Mouse (Mus musculus): ENCODE results near the gene Eif3g.

The Eif3g gene

DNA sequence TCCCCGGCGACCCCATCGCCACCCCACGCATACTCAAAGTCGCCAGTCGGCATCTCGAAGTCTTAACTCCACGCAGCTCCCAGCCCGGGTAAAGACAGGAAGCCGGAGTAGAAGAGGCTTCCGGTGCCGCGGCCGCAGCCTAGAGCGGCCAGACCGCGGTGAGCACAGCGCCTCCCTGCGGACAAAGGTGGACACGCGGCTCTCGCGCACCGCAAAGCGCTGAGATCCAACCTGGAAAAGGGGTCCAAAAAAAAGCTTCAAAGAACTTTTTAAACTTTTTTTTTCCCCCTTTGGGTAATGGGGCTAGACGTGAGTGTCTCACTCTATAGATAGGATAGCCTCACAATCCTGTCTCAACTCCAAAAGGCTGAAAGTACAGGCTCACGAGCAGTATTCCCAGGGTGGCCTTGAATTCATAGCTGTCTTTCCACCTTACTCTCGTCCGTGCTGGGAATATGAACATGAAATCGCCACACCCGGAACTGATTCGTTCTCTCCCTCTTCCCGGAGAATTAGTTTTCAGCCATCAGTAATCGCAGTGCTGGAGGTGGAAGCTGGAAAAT lies at the start of gene Eif3g:
Gene Eif3g, minus strand, starts transcription at position 113 of the 563 bp plus-strand sequence.
- peak; percentile 88 for DNase-seq (ENCODE audit: low spot score)

GRCm38 (mm10) chr9:20946066-20946880 lies 47.9 kb upstream of the Eif3g start:
- no peak for DNase-seq (ENCODE audit: low spot score)

DNA sequence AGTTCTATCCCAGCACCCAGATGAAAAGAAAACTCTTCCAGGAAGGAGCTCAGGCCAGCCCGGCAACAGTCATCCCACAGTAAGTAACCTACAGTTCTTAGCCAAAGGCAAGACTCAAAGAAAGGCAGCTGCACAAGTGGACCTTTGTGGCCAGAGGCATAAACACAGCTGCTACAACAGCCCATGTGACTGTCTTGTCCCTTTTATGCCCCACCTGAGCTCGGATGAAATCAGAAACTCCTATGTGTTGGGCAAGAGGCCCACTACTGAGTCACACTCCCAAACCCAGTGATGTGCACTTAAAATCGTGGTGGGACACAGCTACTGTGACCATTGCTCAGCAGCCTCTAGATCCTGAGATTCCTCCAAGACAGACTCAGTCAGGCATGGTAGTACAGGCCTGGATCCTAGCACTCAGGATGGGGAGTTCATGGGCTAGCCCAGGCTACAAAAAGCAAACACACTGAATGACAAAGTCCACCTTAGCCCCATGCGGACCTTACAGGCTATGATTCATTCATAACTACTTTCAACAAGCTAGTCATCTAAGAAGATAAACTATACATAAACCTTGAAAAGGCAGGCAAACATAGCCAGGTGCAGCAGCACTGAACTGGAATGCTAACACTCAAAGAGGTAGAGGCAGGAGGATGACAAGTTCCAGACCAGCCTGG lies 46.4 kb upstream of the Eif3g start:
- no peak for DNase-seq (ENCODE audit: low spot score)

DNA sequence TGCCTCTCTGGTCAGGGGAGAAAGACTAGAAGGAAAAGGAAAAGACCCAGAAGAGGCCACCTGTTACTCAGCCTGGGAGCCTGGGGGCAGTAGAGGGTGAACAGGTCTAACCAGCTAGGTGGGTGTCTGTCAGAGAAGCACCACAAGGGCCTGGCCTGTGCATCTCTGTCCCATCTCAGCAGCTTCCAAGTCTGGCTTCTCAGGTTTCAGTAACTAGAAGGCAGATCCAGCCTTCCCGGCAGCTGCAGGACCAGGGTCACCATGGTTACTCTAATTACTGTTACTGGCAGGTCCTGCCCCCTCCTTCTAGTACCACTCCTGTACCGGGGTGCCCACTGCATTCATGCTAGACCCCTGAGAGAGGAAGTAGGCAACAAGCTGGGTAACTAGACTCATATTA lies 45.5 kb upstream of the Eif3g start:
- DNase-seq (ENCODE audit: low spot score), result peak; percentile 34

- peak; percentile 57 for DNase-seq (ENCODE audit: low spot score)
Observed at GRCm38 (mm10) chr9:20943396-20943795, 45.0 kb upstream of the Eif3g start.

DNA sequence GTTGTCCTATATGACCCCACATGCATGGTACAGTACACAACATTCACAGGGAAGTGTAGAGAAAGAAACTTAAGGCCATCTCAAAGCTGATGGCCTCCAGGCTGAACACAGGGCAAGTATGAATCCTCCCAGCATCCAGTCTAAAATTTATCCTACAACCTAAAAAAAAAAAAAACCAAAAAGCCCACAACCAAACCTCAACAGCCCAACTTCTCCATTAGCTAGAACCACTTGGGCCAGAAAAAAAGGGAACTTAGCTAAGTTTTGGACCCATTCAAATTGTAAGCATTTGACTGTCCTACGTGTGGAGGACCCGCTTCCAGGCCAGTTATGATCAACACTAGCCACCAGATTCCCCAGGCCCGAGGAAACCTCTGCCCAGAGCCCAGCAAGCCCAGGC lies 24.8 kb upstream of the Eif3g start:
- DNase-seq (ENCODE audit: low spot score), result no peak

- DNase-seq (ENCODE audit: low spot score), result no peak
Observed at GRCm38 (mm10) chr9:20916160-20916559, 17.7 kb upstream of the Eif3g start.

DNA sequence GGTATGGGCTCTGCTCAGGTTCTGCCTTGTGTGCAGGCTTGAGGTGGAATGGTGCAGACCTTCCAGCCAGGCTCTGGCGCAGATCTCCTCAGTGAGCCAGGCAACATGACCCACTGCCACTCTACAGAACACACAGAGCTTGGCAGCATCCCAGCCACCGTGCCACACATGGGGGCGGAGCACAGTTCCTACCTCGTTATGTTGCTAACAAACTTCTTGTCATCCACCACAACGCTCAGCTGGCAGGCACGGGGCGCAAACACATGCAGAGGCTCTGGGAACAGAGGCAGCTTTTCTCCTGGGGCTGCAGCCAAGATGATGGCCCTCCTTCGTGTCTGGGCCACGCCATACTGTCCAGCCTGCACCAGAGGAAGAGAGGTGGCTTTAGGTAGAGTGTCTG lies 11.5 kb upstream of the Eif3g start:
- no peak for DNase-seq (ENCODE audit: low spot score)

GRCm38 (mm10) chr9:20902174-20902491 lies 3.7 kb upstream of the Eif3g start:
- DNase-seq (ENCODE audit: low spot score), result no peak

DNA sequence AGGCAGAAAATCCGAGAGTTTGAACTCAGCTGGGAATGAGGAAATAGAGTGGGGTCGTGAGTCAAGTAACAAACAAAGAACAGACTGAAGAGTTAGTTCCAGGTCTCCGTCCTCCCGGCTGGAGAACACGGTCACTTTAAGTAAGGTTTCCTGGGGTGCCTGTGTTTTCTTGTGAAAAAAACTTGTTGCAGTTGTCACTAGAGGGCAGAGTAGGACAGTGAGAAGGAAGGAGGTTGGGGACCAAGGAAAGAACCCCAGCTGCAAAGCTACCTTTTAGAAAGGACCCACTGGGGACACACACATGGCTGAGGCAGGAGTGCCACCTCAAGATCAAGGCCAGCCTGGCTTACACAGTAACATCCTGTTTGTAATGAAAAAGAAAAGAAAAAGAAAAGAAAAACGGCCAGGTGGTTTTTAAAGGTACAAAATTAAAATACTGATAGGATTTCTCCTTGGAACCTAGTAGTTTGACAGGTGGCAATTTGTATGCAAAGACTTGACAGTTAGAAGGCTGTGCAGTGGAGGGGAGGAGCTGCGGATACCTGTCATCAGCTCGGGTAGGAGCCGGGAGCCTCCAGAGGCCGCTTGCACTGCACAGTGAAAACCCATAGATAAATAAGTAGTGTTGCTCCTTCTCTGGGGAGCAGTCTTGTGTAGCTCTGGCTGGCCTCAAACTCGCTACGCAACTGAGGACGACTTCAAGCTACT lies 3.2 kb upstream of the Eif3g start:
- DNase-seq (ENCODE audit: low spot score), result no peak

DNA sequence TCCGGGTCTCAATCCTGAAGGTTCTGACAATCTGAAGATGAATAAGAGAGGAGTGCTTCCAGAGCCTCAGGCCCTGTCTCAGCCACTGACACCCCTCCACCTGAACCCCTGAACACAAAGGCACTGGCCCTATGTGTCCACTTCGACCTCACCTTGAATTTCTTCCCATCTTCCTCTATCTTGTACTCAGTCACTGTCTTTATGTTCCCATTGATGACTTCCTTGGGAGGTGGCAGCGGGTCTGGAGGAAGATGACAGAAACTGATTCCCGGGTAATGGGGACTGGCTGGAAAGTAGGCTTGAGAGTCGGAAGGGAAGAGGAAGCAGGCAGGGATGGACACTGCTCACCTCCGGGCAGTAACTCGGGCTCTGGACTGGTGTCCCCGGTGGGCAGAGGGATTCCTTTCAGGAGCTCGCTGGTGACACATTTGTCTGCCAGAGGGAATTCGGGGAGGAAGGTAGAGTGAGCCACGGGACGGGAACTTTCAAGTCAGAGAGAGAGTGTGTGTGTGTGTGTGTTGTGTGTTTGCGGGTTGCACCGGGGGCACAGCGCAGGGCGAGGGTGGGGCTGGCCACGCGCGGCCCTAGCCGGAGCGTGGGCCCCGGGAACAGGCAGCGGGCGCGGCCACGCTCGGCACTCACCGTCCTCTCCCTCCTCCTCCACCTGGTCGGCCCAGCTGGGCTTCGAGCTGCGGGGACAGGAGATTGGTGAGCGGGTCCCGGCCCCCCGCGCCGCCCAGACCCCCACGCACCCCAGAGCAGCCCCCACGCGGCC lies 500 bp downstream of the Eif3g start:
- DNase-seq (ENCODE audit: low spot score), result no peak

GRCm38 (mm10) chr9:20895382-20895781 lies 3.0 kb downstream of the Eif3g start:
- no peak for DNase-seq (ENCODE audit: low spot score)

DNA sequence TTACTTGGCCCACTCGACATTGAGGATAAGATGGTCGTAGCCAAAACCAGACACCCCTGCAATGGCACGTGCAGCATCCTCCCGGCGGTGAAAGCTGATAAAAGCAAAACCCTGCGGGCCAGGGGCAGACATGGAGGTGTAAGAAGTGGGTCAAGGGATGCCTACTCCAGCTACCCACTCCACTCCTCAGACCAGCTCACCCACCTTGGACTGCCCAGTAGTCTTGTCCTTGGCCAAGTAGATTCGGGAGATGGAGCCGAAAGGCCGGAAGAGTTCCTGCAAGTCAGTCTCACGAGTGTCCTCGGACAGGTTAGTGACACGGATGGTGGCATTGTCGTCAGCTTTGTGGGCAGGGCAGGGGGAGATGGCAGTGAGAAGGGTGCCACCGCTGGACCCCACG lies 3.8 kb downstream of the Eif3g start:
- DNase-seq (ENCODE audit: low spot score), result no peak

DNA sequence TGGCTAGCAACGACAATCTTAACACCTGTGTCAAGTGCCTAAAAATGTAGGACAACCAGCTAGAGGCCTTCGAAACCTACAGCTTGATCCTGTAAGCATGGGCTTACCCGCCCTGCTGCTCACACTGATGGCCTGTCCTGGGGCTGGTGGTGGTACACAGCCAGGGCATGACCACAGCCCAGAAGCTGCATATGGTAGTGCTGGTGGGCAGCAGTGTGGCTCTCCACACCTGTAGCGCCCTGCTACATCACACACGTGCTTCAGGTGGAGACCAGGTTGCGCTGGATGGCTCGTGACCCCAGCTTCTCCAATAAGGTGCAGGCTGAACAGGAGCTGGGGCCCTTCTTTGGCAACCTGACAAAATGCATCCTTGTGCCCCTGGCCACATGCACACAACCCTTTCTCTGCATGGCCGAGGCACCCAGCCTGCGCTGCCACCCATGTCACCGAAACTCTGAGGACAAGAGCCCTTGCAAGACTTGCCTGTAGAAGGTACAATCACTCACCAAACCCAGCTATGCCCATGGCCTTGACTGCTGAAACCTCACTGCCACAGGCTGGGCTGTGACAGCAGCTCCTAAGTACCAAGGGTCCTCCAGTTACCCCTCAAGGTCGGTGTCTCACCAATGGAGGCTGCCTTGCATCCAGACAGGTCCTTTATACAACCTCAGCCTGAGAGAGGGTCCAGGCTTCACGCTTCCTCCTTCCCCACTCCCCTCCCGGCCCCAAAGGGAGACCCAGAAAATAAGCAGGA lies 4.7 kb downstream of the Eif3g start:
- no peak for DNase-seq (ENCODE audit: low spot score)

DNA sequence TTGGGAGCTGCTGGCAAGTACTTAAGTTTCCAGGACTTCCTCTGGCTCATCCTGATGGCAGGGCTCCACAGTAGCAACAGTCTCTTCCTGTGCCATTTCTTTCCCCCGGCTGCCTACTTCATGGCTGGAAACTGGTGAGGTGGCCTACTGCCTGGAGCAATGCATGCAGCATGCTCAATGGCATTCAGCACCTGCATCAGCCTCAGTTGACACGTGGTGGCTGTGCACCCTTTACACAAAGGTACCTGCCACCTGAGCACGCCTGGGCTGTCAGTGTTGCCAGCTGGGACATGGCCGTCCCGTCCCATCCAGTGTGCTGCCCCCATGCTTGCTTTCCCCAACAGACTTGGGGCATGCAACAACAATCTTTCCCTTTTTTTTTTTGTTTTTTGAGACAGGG lies 5.4 kb downstream of the Eif3g start:
- no peak for DNase-seq (ENCODE audit: low spot score)

- DNase-seq (ENCODE audit: low spot score), result no peak
Observed at GRCm38 (mm10) chr9:20892104-20892653, 6.2 kb downstream of the Eif3g start.

DNA sequence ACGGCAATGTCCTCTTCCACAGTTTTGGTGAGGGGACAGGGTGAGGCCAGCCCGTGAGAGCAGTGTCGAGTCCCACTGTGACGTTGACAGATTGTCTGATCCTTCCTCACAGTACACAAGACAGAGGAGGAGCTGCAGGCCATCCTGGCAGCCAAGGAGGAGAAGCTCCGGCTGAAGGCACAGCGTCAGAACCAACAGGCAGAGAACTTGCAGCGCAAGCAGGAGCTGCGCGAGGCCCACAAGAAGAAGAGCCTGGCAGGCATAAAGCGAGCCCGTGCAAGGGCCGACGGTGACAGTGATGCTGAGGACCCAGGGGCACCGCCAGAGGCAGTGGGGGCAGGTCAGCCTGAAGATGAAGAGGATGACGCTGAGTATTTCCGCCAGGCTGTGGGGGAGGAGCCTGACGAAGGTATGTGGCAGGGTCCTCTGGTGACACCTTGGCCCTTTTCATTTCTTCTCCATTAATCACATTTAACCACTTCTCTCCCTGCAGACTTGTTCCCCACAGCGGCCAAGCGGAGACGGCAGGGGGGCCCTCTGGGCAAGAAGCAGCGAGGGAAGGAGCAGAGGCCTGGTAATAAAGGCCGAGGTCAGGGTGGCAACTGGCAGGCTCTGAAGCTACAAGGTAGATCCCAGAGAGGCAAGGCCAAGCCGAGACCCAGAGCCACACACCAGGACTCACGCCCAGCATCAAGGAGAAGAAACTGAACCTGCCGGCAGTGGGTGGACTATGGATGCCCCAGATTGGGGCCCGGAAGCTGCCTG lies 6.9 kb downstream of the Eif3g start:
- no peak for DNase-seq (ENCODE audit: low spot score)

DNA sequence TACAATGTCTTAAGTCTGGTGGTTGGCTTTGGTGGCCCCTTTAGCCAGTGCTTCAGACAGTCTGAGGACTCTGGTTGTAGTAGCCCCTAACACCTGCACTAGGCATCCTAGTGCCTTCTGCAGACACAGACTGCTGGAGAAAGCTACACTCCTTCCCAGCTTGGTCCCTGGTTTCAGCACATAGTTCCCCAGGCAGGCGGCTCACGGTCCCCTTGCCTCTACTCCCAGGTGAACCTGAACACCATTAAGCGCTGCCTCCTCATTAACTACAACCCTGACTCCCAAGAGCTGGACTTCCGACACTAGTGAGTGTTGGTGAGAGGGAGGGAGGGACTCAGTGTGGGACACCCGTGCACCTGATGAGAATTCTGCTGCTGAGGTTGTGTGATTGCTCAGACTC lies 8.0 kb downstream of the Eif3g start:
- DNase-seq (ENCODE audit: low spot score), result no peak

DNA sequence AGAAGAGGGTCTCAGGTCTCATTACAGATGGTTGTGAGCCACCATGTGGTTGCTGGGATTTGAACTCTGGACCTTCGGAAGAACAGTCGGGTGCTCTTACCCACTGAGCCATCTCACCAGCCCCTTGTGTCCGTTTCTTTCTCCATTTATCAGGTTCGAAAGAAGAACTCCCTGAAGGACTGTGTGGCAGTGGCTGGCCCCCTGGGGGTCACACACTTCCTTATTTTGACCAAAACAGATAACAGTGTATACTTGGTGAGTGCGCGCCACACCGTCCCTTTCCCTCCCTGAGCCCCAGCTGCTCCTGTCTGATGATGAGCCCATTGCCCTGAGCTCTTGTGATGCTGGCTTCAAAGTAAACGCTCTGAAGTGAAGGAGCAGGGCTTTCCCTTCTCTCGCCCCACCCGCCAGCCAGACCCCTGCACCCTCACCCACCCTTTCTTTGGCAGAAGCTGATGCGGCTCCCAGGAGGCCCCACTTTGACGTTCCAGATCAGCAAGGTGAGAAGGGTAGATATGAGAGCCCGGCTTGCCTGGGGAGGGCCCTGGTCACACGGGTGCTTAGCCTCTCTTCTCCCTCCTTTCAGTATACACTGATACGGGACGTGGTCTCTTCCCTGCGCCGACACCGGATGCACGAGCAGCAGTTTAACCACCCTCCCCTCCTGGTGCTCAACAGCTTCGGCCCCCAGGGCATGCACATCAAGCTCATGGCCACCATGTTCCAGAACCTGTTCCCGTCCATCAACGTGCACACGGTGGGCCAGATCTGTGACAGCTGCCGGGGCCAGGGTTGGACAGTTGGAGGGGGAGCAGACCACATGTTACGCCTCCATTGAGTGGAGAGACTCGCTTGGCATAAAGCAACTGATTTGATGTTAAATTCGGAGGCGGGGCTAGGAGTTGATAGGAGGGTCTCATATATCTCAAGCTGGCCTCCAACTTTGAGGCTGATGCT lies 9.0 kb downstream of the Eif3g start:
- DNase-seq (ENCODE audit: low spot score), result no peak

All from urinary bladder, postnatal 14 days (tissue).